Mouse (Mus musculus): ENCODE measurements around the gene Coro2b. TPM values are rescaled to one million over a fixed set of nuclear protein-coding genes. Genes with fewer than 3 reads are reported as not detected.

Gene Coro2b
- 0.27 and 2.8 TPM in 2 replicates for polyA plus RNA-seq (2011; ENCODE audit: insufficient read depth, insufficient read length, low replicate concordance, missing spikeins)

- TF ChIP-seq CTCF (IDR thresholded peaks at IDR 0.05; ENCODE audit: control insufficient read depth, insufficient read depth, low read length) (no peak), POLR2A (IDR thresholded peaks at IDR 0.05; ENCODE audit: borderline replicate concordance, control insufficient read depth, low read depth, low read length) (no peak)
Measured at GRCm38 (mm10) chr9:62536655-62537631, at the start of gene Coro2b. Coro2b (minus strand) TSS chr9:62537044.

GRCm38 (mm10) chr9:62577558-62577957, 40.7 kb upstream of the Coro2b start:
- WGBS, result 22% methylated on average over 1 of the region's 1 CpGs
- H3K4me1 ChIP-seq (ENCODE audit: control insufficient read depth, insufficient read depth, low read length), result no peaks in the 10 kb centered on the region
- TF ChIP-seq CTCF (IDR thresholded peaks at IDR 0.05; ENCODE audit: control insufficient read depth, insufficient read depth, low read length) (no peak), POLR2A (IDR thresholded peaks at IDR 0.05; ENCODE audit: borderline replicate concordance, control insufficient read depth, low read depth, low read length) (no peak)

More at GRCm38 (mm10) chr9:62536655-62537631, at the start of gene Coro2b:
- Histone ChIP-seq H3K4me3 (replicated peaks; ENCODE audit: control insufficient read depth, low read depth, low read length) (peak within 1 kb of the TSS; percentile 6), H3K27ac (ENCODE audit: control insufficient read depth, insufficient read depth, low read depth, low read length, poor library complexity) (no peak within 1 kb of the TSS; the same call in 1 of the 2 replicates), H3K4me1 (ENCODE audit: control insufficient read depth, insufficient read depth, low read length) (no peaks in the 10 kb centered on the region)
- 3% methylated on average over 71 of the region's 74 CpGs for WGBS

GRCm38 (mm10) chr9:62569121-62569520, 32.3 kb upstream of the Coro2b start:
- Histone ChIP-seq H3K4me3 (replicated peaks; ENCODE audit: control insufficient read depth, low read depth, low read length) (no peak overlapping the region), H3K4me1 (ENCODE audit: control insufficient read depth, insufficient read depth, low read length) (no peaks in the 10 kb centered on the region), H3K27ac (ENCODE audit: control insufficient read depth, insufficient read depth, low read depth, low read length, poor library complexity) (no peak overlapping the region)
- TF ChIP-seq CTCF (IDR thresholded peaks at IDR 0.05; ENCODE audit: control insufficient read depth, insufficient read depth, low read length) (no peak), POLR2A (IDR thresholded peaks at IDR 0.05; ENCODE audit: borderline replicate concordance, control insufficient read depth, low read depth, low read length) (no peak)
- WGBS, result 75% methylated on average over 6 of the region's 6 CpGs

More at GRCm38 (mm10) chr9:62577558-62577957, 40.7 kb upstream of the Coro2b start:
- H3K27ac ChIP-seq (ENCODE audit: control insufficient read depth, insufficient read depth, low read depth, low read length, poor library complexity), result no peak overlapping the region
- H3K4me3 ChIP-seq (replicated peaks; ENCODE audit: control insufficient read depth, low read depth, low read length), result no peak overlapping the region

- WGBS, result 84% methylated on average over 1 of the region's 1 CpGs
- H3K27ac ChIP-seq (ENCODE audit: control insufficient read depth, insufficient read depth, low read depth, low read length, poor library complexity), result no peak overlapping the region
- no peak overlapping the region for H3K4me3 ChIP-seq (replicated peaks; ENCODE audit: control insufficient read depth, low read depth, low read length)
- TF ChIP-seq CTCF (IDR thresholded peaks at IDR 0.05; ENCODE audit: control insufficient read depth, insufficient read depth, low read length) (no peak), POLR2A (IDR thresholded peaks at IDR 0.05; ENCODE audit: borderline replicate concordance, control insufficient read depth, low read depth, low read length) (no peak)
- H3K4me1 ChIP-seq (ENCODE audit: control insufficient read depth, insufficient read depth, low read length), result no peaks in the 10 kb centered on the region
Measured at GRCm38 (mm10) chr9:62567818-62568217, 31.0 kb upstream of the Coro2b start.

GRCm38 (mm10) chr9:62562236-62562635, 25.4 kb upstream of the Coro2b start:
- Histone ChIP-seq H3K4me3 (replicated peaks; ENCODE audit: control insufficient read depth, low read depth, low read length) (no peak overlapping the region), H3K4me1 (ENCODE audit: control insufficient read depth, insufficient read depth, low read length) (no peaks in the 10 kb centered on the region), H3K27ac (ENCODE audit: control insufficient read depth, insufficient read depth, low read depth, low read length, poor library complexity) (no peak overlapping the region)
- WGBS, result 78% methylated on average over 6 of the region's 6 CpGs
- no peak for TF ChIP-seq CTCF (IDR thresholded peaks at IDR 0.05; ENCODE audit: control insufficient read depth, insufficient read depth, low read length)
- TF ChIP-seq POLR2A (IDR thresholded peaks at IDR 0.05; ENCODE audit: borderline replicate concordance, control insufficient read depth, low read depth, low read length), result no peak

GRCm38 (mm10) chr9:62560432-62560831, 23.6 kb upstream of the Coro2b start:
- 85% methylated on average over 4 of the region's 4 CpGs for WGBS
- Histone ChIP-seq H3K4me1 (ENCODE audit: control insufficient read depth, insufficient read depth, low read length) (no peaks in the 10 kb centered on the region), H3K4me3 (replicated peaks; ENCODE audit: control insufficient read depth, low read depth, low read length) (no peak overlapping the region), H3K27ac (ENCODE audit: control insufficient read depth, insufficient read depth, low read depth, low read length, poor library complexity) (no peak overlapping the region)
- no peak for TF ChIP-seq CTCF (IDR thresholded peaks at IDR 0.05; ENCODE audit: control insufficient read depth, insufficient read depth, low read length)
- TF ChIP-seq POLR2A (IDR thresholded peaks at IDR 0.05; ENCODE audit: borderline replicate concordance, control insufficient read depth, low read depth, low read length), result no peak

- Histone ChIP-seq H3K4me1 (ENCODE audit: control insufficient read depth, insufficient read depth, low read length) (no peaks in the 10 kb centered on the region), H3K4me3 (replicated peaks; ENCODE audit: control insufficient read depth, low read depth, low read length) (no peak overlapping the region), H3K27ac (ENCODE audit: control insufficient read depth, insufficient read depth, low read depth, low read length, poor library complexity) (no peak overlapping the region)
- WGBS, result 47% methylated on average over 5 of the region's 5 CpGs
- TF ChIP-seq CTCF (IDR thresholded peaks at IDR 0.05; ENCODE audit: control insufficient read depth, insufficient read depth, low read length) (no peak), POLR2A (IDR thresholded peaks at IDR 0.05; ENCODE audit: borderline replicate concordance, control insufficient read depth, low read depth, low read length) (no peak)
Measured at GRCm38 (mm10) chr9:62560006-62560405, 23.2 kb upstream of the Coro2b start.

GRCm38 (mm10) chr9:62559446-62559845, 22.6 kb upstream of the Coro2b start:
- WGBS, result 75% methylated on average over 3 of the region's 3 CpGs

More at GRCm38 (mm10) chr9:62559446-62559845, 22.6 kb upstream of the Coro2b start:
- no peak overlapping the region for H3K4me3 ChIP-seq (replicated peaks; ENCODE audit: control insufficient read depth, low read depth, low read length)
- no peak overlapping the region for H3K27ac ChIP-seq (ENCODE audit: control insufficient read depth, insufficient read depth, low read depth, low read length, poor library complexity)
- TF ChIP-seq CTCF (IDR thresholded peaks at IDR 0.05; ENCODE audit: control insufficient read depth, insufficient read depth, low read length) (no peak), POLR2A (IDR thresholded peaks at IDR 0.05; ENCODE audit: borderline replicate concordance, control insufficient read depth, low read depth, low read length) (no peak)
- H3K4me1 ChIP-seq (ENCODE audit: control insufficient read depth, insufficient read depth, low read length), result no peaks in the 10 kb centered on the region
